Mouse (Mus musculus) myocyte (in vitro differentiated cells): ENCODE measurements around the gene 4933427D14Rik.

Source experiments
- E2F4 ChIP-seq: IDR thresholded peaks from one replicate; pipeline ENCODE4 v1.6.1; 2011; ENCODE audit warnings: mild to moderate bottlenecking, control low read depth, moderate library complexity; ENCODE audit not compliant: insufficient read depth
- MAX ChIP-seq: IDR thresholded peaks from one replicate; pipeline ENCODE4 v1.6.1; 2011; ENCODE audit warnings: low read depth, mild to moderate bottlenecking, control low read depth
- MYOD1 ChIP-seq, 3 experiments: IDR thresholded peaks; one replicate each; pipeline ENCODE4 v1.6.1; 2011; ENCODE audit warnings: control low read depth in 2 of 3, low read depth in 2 of 3, mild to moderate bottlenecking in 2 of 3, moderate library complexity in 1 of 3; ENCODE audit not compliant: insufficient read length in 2 of 3, control insufficient read depth in 1 of 3
- POLR2A ChIP-seq: IDR thresholded peaks from one replicate; pipeline ENCODE4 v1.6.1; 2011; ENCODE audit warnings: low read depth, mild to moderate bottlenecking, control low read depth, moderate library complexity; ENCODE audit not compliant: insufficient read length
- POLR2AphosphoS2 ChIP-seq: IDR thresholded peaks from one replicate; pipeline ENCODE4 v1.6.1; 2011; ENCODE audit warnings: low read depth, control low read depth; ENCODE audit not compliant: insufficient read length
- REST ChIP-seq: IDR thresholded peaks from one replicate; pipeline ENCODE4 v1.6.1; 2011; ENCODE audit warnings: mild to moderate bottlenecking, control low read depth, moderate library complexity; ENCODE audit not compliant: insufficient read depth, insufficient read length
- SRF ChIP-seq: IDR thresholded peaks from one replicate; pipeline ENCODE4 v1.6.1; 2011; ENCODE audit warnings: low read depth; ENCODE audit not compliant: control insufficient read depth, insufficient read length
- TCF12 ChIP-seq: IDR thresholded peaks from one replicate; pipeline ENCODE4 v1.6.1; 2011; ENCODE audit warnings: mild to moderate bottlenecking, control low read depth; ENCODE audit not compliant: poor library complexity, insufficient read depth, severe bottlenecking
- USF1 ChIP-seq: IDR thresholded peaks from one replicate; pipeline ENCODE4 v1.6.1; 2011; ENCODE audit warnings: low read depth, mild to moderate bottlenecking, control low read depth, moderate library complexity

DNA sequence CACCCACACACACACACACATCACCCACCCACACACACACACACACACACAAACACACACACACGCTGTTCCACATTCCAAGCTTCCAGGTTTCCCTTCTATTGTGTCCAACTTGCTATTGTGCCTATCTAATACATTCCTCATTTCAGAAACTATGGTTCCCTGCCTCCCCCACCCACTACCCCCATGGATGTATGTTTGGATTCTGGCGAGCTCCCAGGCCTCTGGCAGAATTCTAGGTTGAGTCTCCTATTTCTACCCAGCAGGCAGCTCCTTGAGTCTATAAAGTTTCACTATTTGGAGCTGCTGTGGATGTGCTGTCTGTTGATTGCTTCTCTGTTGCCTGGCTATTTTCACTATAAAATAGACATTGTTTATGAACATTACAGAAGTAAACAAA is 50.6 kb downstream of the 4933427D14Rik start:
- TF ChIP-seq POLR2A (no peak), SRF (no peak), USF1 (no peak), POLR2AphosphoS2 (no peak), REST (no peak), MAX (no peak), E2F4 (no peak), MYOD1 (IDR thresholded peaks at IDR 0.05; ENCODE audit: control insufficient read depth in 1 of 3, insufficient read length in 2 of 3, low read depth in 2 of 3) (no peak), TCF12 (no peak)
